Mouse (Mus musculus) brain, embryonic 14.5 days (tissue): ENCODE measurements around the gene Plekhg1. TPM values are rescaled to one million over a fixed set of nuclear protein-coding genes. Genes with fewer than 3 reads are reported as not detected.
A peak's percentile ranks its signal among the peaks of the same experiment; 100 is the strongest.

Source experiments
- DNase-seq: peaks from one replicate; pipeline ENCODE4 v3.0.0-alpha.2; 2011; ENCODE audit warnings: low read depth
- CTCF ChIP-seq: fragments of 200-500 bp; IDR thresholded peaks from 2 replicates; pipeline ENCODE4 v1.5.1; 2012; ENCODE audit warnings: inconsistent platforms, mild to moderate bottlenecking, moderate library complexity, borderline replicate concordance; ENCODE audit not compliant: insufficient read depth, insufficient read length; ENCODE audit errors: extremely low read depth
- POLR2A ChIP-seq: fragments of 200-500 bp; IDR thresholded peaks from 2 replicates; pipeline ENCODE4 v1.6.1; 2012; ENCODE audit warnings: mild to moderate bottlenecking, inconsistent platforms, borderline replicate concordance; ENCODE audit not compliant: poor library complexity, insufficient read depth, insufficient read length, severe bottlenecking; ENCODE audit errors: extremely low read depth
- polyA plus RNA-seq: library from polyadenylated mRNA; depleted of rRNA; stranded (reverse); fragments of >200 nt; gene quantifications from 2 replicates; pipeline ENCODE4 v1.2.3, GENCODE M21; 2012

Gene Plekhg1
- polyA plus RNA-seq, 1 experiment, result 8.8 TPM

- TF ChIP-seq POLR2A (no peak), CTCF (no peak)
- DNase-seq, result peak; percentile 95
Measured at GRCm38 (mm10) chr10:3920368-3921152, 180.4 kb downstream of the Plekhg1 start.

GRCm38 (mm10) chr10:3928008-3928545 lies 187.9 kb downstream of the Plekhg1 start:
- TF ChIP-seq POLR2A, result no peak
- TF ChIP-seq CTCF, result no peak

GRCm38 (mm10) chr10:3931831-3932230 lies 191.7 kb downstream of the Plekhg1 start:
- no peak for TF ChIP-seq POLR2A
- TF ChIP-seq CTCF, result no peak
- no peak for DNase-seq

More at GRCm38 (mm10) chr10:3928008-3928545, 187.9 kb downstream of the Plekhg1 start:
- DNase-seq, result no peak

- DNase-seq, result no peak
- no peak for TF ChIP-seq POLR2A
- no peak for TF ChIP-seq CTCF
Measured at GRCm38 (mm10) chr10:3933311-3933940, 193.3 kb downstream of the Plekhg1 start.

- TF ChIP-seq CTCF, result no peak
Measured at GRCm38 (mm10) chr10:3936864-3937263, 196.7 kb downstream of the Plekhg1 start.

GRCm38 (mm10) chr10:3939895-3940595 lies 199.9 kb downstream of the Plekhg1 start:
- TF ChIP-seq POLR2A (no peak), CTCF (no peak)
- DNase-seq, result no peak

More at GRCm38 (mm10) chr10:3936864-3937263, 196.7 kb downstream of the Plekhg1 start:
- DNase-seq, result no peak

GRCm38 (mm10) chr10:3940596-3940975 lies 200.4 kb downstream of the Plekhg1 start:
- no peak for DNase-seq
- TF ChIP-seq POLR2A (no peak), CTCF (no peak)

GRCm38 (mm10) chr10:3941054-3941757 lies 201.0 kb downstream of the Plekhg1 start:
- peak; percentile 25 for DNase-seq
- no peak for TF ChIP-seq POLR2A
- TF ChIP-seq CTCF, result no peak

- TF ChIP-seq CTCF (no peak), POLR2A (no peak)
- no peak for DNase-seq
Measured at GRCm38 (mm10) chr10:3942289-3942688, 202.1 kb downstream of the Plekhg1 start.

GRCm38 (mm10) chr10:3943492-3944395 lies 203.6 kb downstream of the Plekhg1 start:
- TF ChIP-seq CTCF (peak; percentile 84), POLR2A (no peak)
- DNase-seq, result peak; percentile 89

GRCm38 (mm10) chr10:3946871-3947270 lies 206.7 kb downstream of the Plekhg1 start:
- TF ChIP-seq POLR2A (no peak), CTCF (no peak)
- DNase-seq, result no peak
